ENCODE assay signal across 9 mouse cellular contexts in genomic region chr14:34378560-34379331, GRCm38 (mm10). TPM values are rescaled to one million over a fixed set of nuclear protein-coding genes. Genes with fewer than 3 reads are reported as not detected.
A peak's percentile ranks its signal among the peaks of the same experiment; 100 is the strongest.
DNase-seq lines count a peak whose midpoint lies in the region; ATAC-seq lines count a peak whose summit lies in the region.
"Had no signal": no experiment of that assay in that cellular context is flagged by ENCODE, and none has a peak within 500 bp of the region (broad histone marks: within the 10 kb centered on the region; RNA-seq: fewer than 3 reads in every experiment).

No protein-coding gene starts in this region.

- H3K4me3 ChIP-seq in heart, embryonic 14.5 days (ENCODE audit: control insufficient read depth in 1 of 2, insufficient read depth in 1 of 2, low read depth in 1 of 2, low read length in 2 of 2): peak overlapping the region in 1 of 2 experiments; percentile 15; a peak in 1 of 4 replicates
- no peak overlapping the region for H3K4me3 ChIP-seq in neural tube, embryonic 14.5 days (ENCODE audit: low read depth, low read length)
- H3K4me3 ChIP-seq: erythroblast, embryonic 14.5 days had no signal

- H3K36me3 ChIP-seq in heart, embryonic 14.5 days (ENCODE audit: control insufficient read depth, insufficient read depth, low read length): no peaks in the 10 kb centered on the region
- H3K36me3 ChIP-seq in neural tube, embryonic 14.5 days (ENCODE audit: control insufficient read depth, insufficient read depth, low read length): no peaks in the 10 kb centered on the region

- ATAC-seq in heart, embryonic 14.5 days (ENCODE audit: insufficient number of reproducible peaks, insufficient read depth, low FRiP score, low read depth): peak; percentile 74
- ATAC-seq in neural tube, embryonic 14.5 days (ENCODE audit: low read depth): peak; percentile 32; the same call in 1 of the 2 replicates
- ATAC-seq in inflammation-experienced regulatory T-cells, adult 6 months: no peak

- WGBS in heart, embryonic 14.5 days: 24% methylated on average over 11 of the region's 11 CpGs
- 50% methylated on average over 11 of the region's 11 CpGs for WGBS in neural tube, embryonic 14.5 days

- DNase-seq in adipocyte (ENCODE audit: low spot score): peak; percentile 94
- DNase-seq in embryo, embryonic 9.5 days (ENCODE audit: extremely low spot score): peak; percentile 60
- peak; percentile 68 for DNase-seq in kidney, postnatal 10 days
- DNase-seq in natural killer cell, adult 2 months (ENCODE audit: low spot score in 2 of 2): no peak
- no peak for DNase-seq in right cerebral cortex, postnatal 4 days

- H3K9me3 ChIP-seq in heart, embryonic 14.5 days (ENCODE audit: control insufficient read depth, low read length): no peaks in the 10 kb centered on the region
- H3K9me3 ChIP-seq in neural tube, embryonic 14.5 days (ENCODE audit: control insufficient read depth, low read length): no peaks in the 10 kb centered on the region

- H3K27me3 ChIP-seq in heart, embryonic 14.5 days (ENCODE audit: control insufficient read depth, insufficient read depth, low read length): no peaks in the 10 kb centered on the region
- H3K27me3 ChIP-seq in neural tube, embryonic 14.5 days (ENCODE audit: control insufficient read depth, insufficient read depth, low read length): no peaks in the 10 kb centered on the region

- H3K4me2 ChIP-seq in heart, embryonic 14.5 days (ENCODE audit: low read length): peak overlapping the region; percentile 42
- H3K4me2 ChIP-seq in neural tube, embryonic 14.5 days (ENCODE audit: low read depth, low read length): no peak overlapping the region

- H3K9ac ChIP-seq in heart, embryonic 14.5 days (ENCODE audit: low read length): peak overlapping the region; percentile 36; the same call in 1 of the 2 replicates
- no peak overlapping the region for H3K9ac ChIP-seq in neural tube, embryonic 14.5 days (replicated peaks; ENCODE audit: low read depth, low read length)

- peaks cover 20 to 28% of the 10 kb centered on the region in 2 experiments for H3K4me1 ChIP-seq in heart, embryonic 14.5 days (ENCODE audit: control insufficient read depth in 2 of 2, insufficient read depth in 2 of 2, low read length in 2 of 2)
- peaks cover 4% of the 10 kb centered on the region for H3K4me1 ChIP-seq in neural tube, embryonic 14.5 days (ENCODE audit: control insufficient read depth, insufficient read depth, low read length)

- peak overlapping the region; percentile 53 to 62 for H3K27ac ChIP-seq in heart, embryonic 14.5 days (replicated peaks in 1 of 2; ENCODE audit: control insufficient read depth in 1 of 2, insufficient read depth in 1 of 2, low read depth in 2 of 2, low read length in 2 of 2)
- H3K27ac ChIP-seq in neural tube, embryonic 14.5 days (ENCODE audit: low read depth, low read length): no peak overlapping the region

RNA-seq across cellular contexts. Expression of gene Mmrn2, which starts 3.5 kb away (rescaled TPM):
- 28.8 and 31.7 TPM in 2 replicates for polyA plus RNA-seq in heart, embryonic 14.5 days (2014; fragmentation: Nextera tagmentation; extraction: Ambion mirVana)
- 2.4 and 4.3 TPM in 2 replicates for polyA plus RNA-seq in neural tube, embryonic 14.5 days (2014; fragmentation: Nextera tagmentation; extraction: Ambion mirVana)
- polyA plus RNA-seq in inflammation-experienced regulatory T-cells, adult 6 months (2017; shearing (Covaris generic)): under 1 TPM in 1 of 3 experiments, not detected in 2; 0.11 TPM
- polyA plus RNA-seq: erythroblast, embryonic 14.5 days had no signal

RNA-seq across cellular contexts. Expression of gene Sncg, which starts 4.2 kb away (rescaled TPM):
- 2.0 and 4.3 TPM in 2 replicates for polyA plus RNA-seq in heart, embryonic 14.5 days (2014; fragmentation: Nextera tagmentation; extraction: Ambion mirVana)
- polyA plus RNA-seq in neural tube, embryonic 14.5 days (2014; fragmentation: Nextera tagmentation; extraction: Ambion mirVana): 279 and 514 TPM in 2 replicates
- not detected for polyA plus RNA-seq in inflammation-experienced regulatory T-cells, adult 6 months (2017; shearing (Covaris generic))
- polyA plus RNA-seq: erythroblast, embryonic 14.5 days had no signal

RNA-seq across cellular contexts. Expression of gene Fam25c, which starts 23.5 kb away (rescaled TPM):
- polyA plus RNA-seq in heart, embryonic 14.5 days (2014; fragmentation: Nextera tagmentation; extraction: Ambion mirVana): not detected in 2 replicates
- polyA plus RNA-seq in neural tube, embryonic 14.5 days (2014; fragmentation: Nextera tagmentation; extraction: Ambion mirVana): not detected in 2 replicates
- polyA plus RNA-seq in inflammation-experienced regulatory T-cells, adult 6 months (2017; shearing (Covaris generic)): not detected
- polyA plus RNA-seq: erythroblast, embryonic 14.5 days had no signal

Comparison
In these comparisons a context has a peak if more than half of its experiments do, and no peak if none do; other contexts are left out.
1. DNase-seq: peak in adipocyte (single experiment), embryo, embryonic 9.5 days (single experiment) and kidney, postnatal 10 days (single experiment); none in natural killer cell, adult 2 months (0 of 2) and right cerebral cortex, postnatal 4 days (single experiment).
2. RNA of gene Sncg, which starts 4.2 kb away (polyA plus RNA-seq): 279 to 514 TPM in neural tube, embryonic 14.5 days; 2.0 to 4.3 TPM in heart, embryonic 14.5 days and not detected in inflammation-experienced regulatory T-cells, adult 6 months; every median in the first group is over 10 times any median in the second.